Mouse (Mus musculus) small intestine, adult 2 months (tissue): ENCODE results near the gene Eif2b5.

ENCODE experiments used
- CTCF ChIP-seq: fragments of 200-500 bp; IDR thresholded peaks from 2 replicates; pipeline ENCODE4 v1.5.1; 2012; ENCODE audit warnings: low read depth, mild to moderate bottlenecking, control low read depth, inconsistent platforms, low read length, moderate library complexity, mixed read lengths; ENCODE audit not compliant: insufficient replicate concordance, insufficient read length; ENCODE audit errors: extremely low read depth
- POLR2A ChIP-seq: fragments of 200-500 bp; IDR thresholded peaks from 2 replicates; pipeline ENCODE4 v1.6.1; 2012; ENCODE audit warnings: low read depth, mild to moderate bottlenecking, control low read depth, inconsistent platforms, low read length, moderate library complexity

GRCm38 (mm10) chr16:20471686-20472085 is 26.9 kb upstream of the Eif2b5 start:
- TF ChIP-seq POLR2A, result no peak
- TF ChIP-seq CTCF, result no peak
